Mouse (Mus musculus): Measurements from ENCODE around the gene Gm20683. TPM values are rescaled to one million over a fixed set of nuclear protein-coding genes. Genes with fewer than 3 reads are reported as not detected.

Gm20683 gene
- polyA plus RNA-seq, 1 experiment from 2014 or later: 0.34 TPM

GRCm38 (mm10) chr17:25869954-25870353 is 28.4 kb upstream of the Gm20683 start:
- WGBS (ENCODE audit: insufficient replicate concordance): 84% methylated on average over 2 of the region's 2 CpGs
- no peaks in the 10 kb centered on the region for H3K9me3 ChIP-seq (ENCODE audit: low read length)
- no peak overlapping the region for H3K4me2 ChIP-seq (ENCODE audit: low read depth, low read length)
- no peak overlapping the region for H3K27ac ChIP-seq (ENCODE audit: low read depth)
- H3K9ac ChIP-seq (replicated peaks): no peak overlapping the region
- DNase-seq (no peak), ATAC-seq (no peak)
- no peak overlapping the region for H3K4me3 ChIP-seq (ENCODE audit: low read depth, low read length)
- H3K27me3 ChIP-seq (ENCODE audit: insufficient read depth, low read length): no peaks in the 10 kb centered on the region
- H3K36me3 ChIP-seq (replicated peaks; ENCODE audit: insufficient read depth, low read length): no peaks in the 10 kb centered on the region
- TF ChIP-seq EP300 (IDR thresholded peaks at IDR 0.05; ENCODE audit: low read depth) (no peak), CTCF (IDR thresholded peaks at IDR 0.05; ENCODE audit: low read depth) (no peak)
- H3K4me1 ChIP-seq (ENCODE audit: insufficient read depth): peaks cover 31% of the 10 kb centered on the region

GRCm38 (mm10) chr17:25869498-25869897 is 27.9 kb upstream of the Gm20683 start:
- Histone ChIP-seq H3K4me2 (ENCODE audit: low read depth, low read length) (no peak overlapping the region), H3K4me3 (ENCODE audit: low read depth, low read length) (no peak overlapping the region), H3K27me3 (ENCODE audit: insufficient read depth, low read length) (no peaks in the 10 kb centered on the region), H3K9me3 (ENCODE audit: low read length) (no peaks in the 10 kb centered on the region), H3K9ac (replicated peaks) (no peak overlapping the region), H3K27ac (ENCODE audit: low read depth) (no peak overlapping the region), H3K36me3 (replicated peaks; ENCODE audit: insufficient read depth, low read length) (no peaks in the 10 kb centered on the region), H3K4me1 (ENCODE audit: insufficient read depth) (peaks cover 30% of the 10 kb centered on the region)
- no peak for TF ChIP-seq CTCF (IDR thresholded peaks at IDR 0.05; ENCODE audit: low read depth)
- TF ChIP-seq EP300 (IDR thresholded peaks at IDR 0.05; ENCODE audit: low read depth): no peak
- no peak for ATAC-seq
- no peak for DNase-seq
- 84% methylated on average over 8 of the region's 8 CpGs for WGBS (ENCODE audit: insufficient replicate concordance)

- no peaks in the 10 kb centered on the region for H3K9me3 ChIP-seq (ENCODE audit: low read length)
- H3K4me2 ChIP-seq (ENCODE audit: low read depth, low read length): peak within 1 kb of the TSS; percentile 96
- no peak; the same call in 1 of the 2 replicates for TF ChIP-seq CTCF (IDR thresholded peaks at IDR 0.05; ENCODE audit: low read depth)
- peak within 1 kb of the TSS; percentile 83 for H3K9ac ChIP-seq (replicated peaks)
- H3K27me3 ChIP-seq (ENCODE audit: insufficient read depth, low read length): no peaks in the 10 kb centered on the region
- peaks cover 4% of the 10 kb centered on the region; the same call in 1 of the 2 replicates for H3K36me3 ChIP-seq (replicated peaks; ENCODE audit: insufficient read depth, low read length)
- peak within 1 kb of the TSS; percentile 90 for H3K27ac ChIP-seq (ENCODE audit: low read depth)
- under 1% methylated on average over 24 of the region's 24 CpGs for WGBS (ENCODE audit: insufficient replicate concordance)
- H3K4me1 ChIP-seq (ENCODE audit: insufficient read depth): peaks cover 23% of the 10 kb centered on the region
- peak within 1 kb of the TSS; percentile 76 for H3K4me3 ChIP-seq (ENCODE audit: low read depth, low read length)
- DNase-seq: peak; percentile 79
- peak; percentile 80 for ATAC-seq
Observed at GRCm38 (mm10) chr17:25868601-25869191, 27.1 kb upstream of the Gm20683 start, which contains the start of gene Mcrip2. Gene Mcrip2, minus strand, starts transcription at chr17:25868764.

GRCm38 (mm10) chr17:25867836-25868600 is 26.5 kb upstream of the Gm20683 start:
- TF ChIP-seq CTCF (IDR thresholded peaks at IDR 0.05; ENCODE audit: low read depth) (no peak), EP300 (IDR thresholded peaks at IDR 0.05; ENCODE audit: low read depth) (no peak)
- DNase-seq (peak; percentile 61), ATAC-seq (peak; percentile 64)
- Histone ChIP-seq H3K9me3 (ENCODE audit: low read length) (no peaks in the 10 kb centered on the region), H3K9ac (replicated peaks) (peak overlapping the region; percentile 83), H3K4me1 (ENCODE audit: insufficient read depth) (peaks cover 23% of the 10 kb centered on the region), H3K27ac (ENCODE audit: low read depth) (peak overlapping the region; percentile 90), H3K4me2 (ENCODE audit: low read depth, low read length) (peak overlapping the region; percentile 96), H3K27me3 (ENCODE audit: insufficient read depth, low read length) (no peaks in the 10 kb centered on the region), H3K36me3 (replicated peaks; ENCODE audit: insufficient read depth, low read length) (peaks cover 4% of the 10 kb centered on the region; the same call in 1 of the 2 replicates), H3K4me3 (ENCODE audit: low read depth, low read length) (peak overlapping the region; percentile 76)
- under 1% methylated on average over 41 of the region's 42 CpGs for WGBS (ENCODE audit: insufficient replicate concordance)

- H3K9ac ChIP-seq (replicated peaks): peak overlapping the region; percentile 83
- TF ChIP-seq CTCF (IDR thresholded peaks at IDR 0.05; ENCODE audit: low read depth) (no peak), EP300 (IDR thresholded peaks at IDR 0.05; ENCODE audit: low read depth) (no peak)
- H3K4me1 ChIP-seq (ENCODE audit: insufficient read depth): peaks cover 23% of the 10 kb centered on the region
- H3K4me2 ChIP-seq (ENCODE audit: low read depth, low read length): peak overlapping the region; percentile 96
- H3K4me3 ChIP-seq (ENCODE audit: low read depth, low read length): peak overlapping the region; percentile 76
- H3K36me3 ChIP-seq (replicated peaks; ENCODE audit: insufficient read depth, low read length): peaks cover 4% of the 10 kb centered on the region; the same call in 1 of the 2 replicates
- H3K27ac ChIP-seq (ENCODE audit: low read depth): peak overlapping the region; percentile 90
- ATAC-seq (peak; percentile 17), DNase-seq (no peak)
- no peaks in the 10 kb centered on the region for H3K27me3 ChIP-seq (ENCODE audit: insufficient read depth, low read length)
- WGBS (ENCODE audit: insufficient replicate concordance): 6% methylated on average over 7 of the region's 7 CpGs
- no peaks in the 10 kb centered on the region for H3K9me3 ChIP-seq (ENCODE audit: low read length)
Observed at GRCm38 (mm10) chr17:25867509-25867835, 25.9 kb upstream of the Gm20683 start.

- Histone ChIP-seq H3K36me3 (replicated peaks; ENCODE audit: insufficient read depth, low read length) (peaks cover 4% of the 10 kb centered on the region; the same call in 1 of the 2 replicates), H3K4me2 (ENCODE audit: low read depth, low read length) (peak overlapping the region; percentile 96), H3K27me3 (ENCODE audit: insufficient read depth, low read length) (no peaks in the 10 kb centered on the region), H3K4me3 (ENCODE audit: low read depth, low read length) (no peak overlapping the region), H3K4me1 (ENCODE audit: insufficient read depth) (peaks cover 29% of the 10 kb centered on the region), H3K9me3 (ENCODE audit: low read length) (no peaks in the 10 kb centered on the region), H3K9ac (replicated peaks) (no peak overlapping the region), H3K27ac (ENCODE audit: low read depth) (peak overlapping the region; percentile 26; the same call in 1 of the 2 replicates)
- ATAC-seq (no peak), DNase-seq (no peak)
- WGBS (ENCODE audit: insufficient replicate concordance): 83% methylated on average over 3 of the region's 3 CpGs
- TF ChIP-seq EP300 (IDR thresholded peaks at IDR 0.05; ENCODE audit: low read depth) (no peak), CTCF (IDR thresholded peaks at IDR 0.05; ENCODE audit: low read depth) (no peak)
Observed at GRCm38 (mm10) chr17:25866172-25866571, 24.6 kb upstream of the Gm20683 start.
